Mouse (Mus musculus): ENCODE measurements around the gene Cmpk2.
A peak's percentile ranks its signal among the peaks of the same experiment; 100 is the strongest.
"Not testable (repeated sequence)": the region's sequence is repeated elsewhere in the genome, so short reads cannot be mapped to it uniquely, and the experiment has no call there.

Gene Cmpk2

GRCm38 (mm10) chr12:26469098-26470041 lies at the start of gene Cmpk2:
Cmpk2 (plus strand) TSS chr12:26469204.
- peak; percentile 90 for DNase-seq

GRCm38 (mm10) chr12:26424841-26425240 lies 44.2 kb upstream of the Cmpk2 start:
- no peak for DNase-seq

DNA sequence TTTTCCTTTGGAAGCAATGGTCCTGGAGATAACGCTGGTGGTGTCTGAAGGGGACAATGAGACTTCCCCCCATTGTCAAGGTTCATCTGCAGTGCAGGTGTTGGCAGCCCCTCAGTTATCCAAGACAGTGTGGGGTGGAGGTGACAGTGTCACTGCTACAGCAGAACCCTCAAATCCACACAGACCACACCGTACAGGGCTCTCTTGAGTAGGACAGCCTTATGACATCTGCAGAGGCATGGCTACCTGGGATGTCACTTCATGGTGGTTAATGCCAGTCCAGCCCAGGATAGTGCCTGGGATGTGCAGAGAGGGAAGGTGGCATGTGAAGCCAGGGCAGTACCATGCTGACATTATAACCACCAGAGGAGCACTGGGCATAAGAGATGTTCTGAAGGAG lies 40.2 kb upstream of the Cmpk2 start:
- not testable (repeated sequence) for DNase-seq

DNA sequence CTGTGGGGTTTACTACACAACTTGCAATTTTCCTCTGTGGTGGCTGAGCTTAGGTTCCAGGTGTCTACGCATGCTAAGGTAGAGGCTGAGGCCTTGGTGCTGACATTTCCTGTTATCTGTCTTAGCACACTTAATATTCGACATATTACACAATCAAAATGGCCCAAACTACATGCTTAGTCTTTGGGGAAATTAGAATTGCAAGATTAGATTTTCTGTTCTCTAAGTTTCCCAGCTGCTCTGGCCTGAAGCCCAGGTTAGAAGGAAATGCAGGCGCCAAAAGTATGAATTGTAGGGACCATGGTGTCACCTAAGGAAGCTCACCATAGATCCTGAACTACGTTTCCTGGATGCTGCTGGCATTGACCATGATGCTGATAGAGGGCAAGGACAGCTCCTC lies 32.7 kb upstream of the Cmpk2 start:
- DNase-seq: no peak

GRCm38 (mm10) chr12:26437950-26438349 lies 31.1 kb upstream of the Cmpk2 start:
- DNase-seq: no peak

- DNase-seq: no peak
Observed at GRCm38 (mm10) chr12:26439366-26439765, 29.6 kb upstream of the Cmpk2 start.

DNA sequence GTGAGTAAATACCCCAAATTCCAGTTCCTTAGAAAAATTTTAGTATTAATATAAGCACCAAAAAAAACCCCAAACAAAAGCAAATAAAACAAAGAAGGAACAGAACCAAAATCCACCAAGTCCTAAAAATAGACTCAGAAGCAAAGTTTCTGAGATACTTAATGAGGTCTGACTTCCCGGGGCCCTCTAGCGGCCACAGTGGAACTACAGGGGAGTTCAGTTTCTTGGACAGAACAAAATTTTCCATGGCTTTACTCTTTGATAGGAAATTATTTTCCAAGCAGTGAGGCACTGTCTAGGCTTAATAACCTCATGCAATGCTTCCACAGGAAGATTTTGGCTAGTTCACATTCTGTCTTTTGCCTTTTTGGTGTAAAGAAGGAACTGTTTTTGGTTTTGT lies 24.9 kb upstream of the Cmpk2 start:
- DNase-seq: peak; percentile 71

DNA sequence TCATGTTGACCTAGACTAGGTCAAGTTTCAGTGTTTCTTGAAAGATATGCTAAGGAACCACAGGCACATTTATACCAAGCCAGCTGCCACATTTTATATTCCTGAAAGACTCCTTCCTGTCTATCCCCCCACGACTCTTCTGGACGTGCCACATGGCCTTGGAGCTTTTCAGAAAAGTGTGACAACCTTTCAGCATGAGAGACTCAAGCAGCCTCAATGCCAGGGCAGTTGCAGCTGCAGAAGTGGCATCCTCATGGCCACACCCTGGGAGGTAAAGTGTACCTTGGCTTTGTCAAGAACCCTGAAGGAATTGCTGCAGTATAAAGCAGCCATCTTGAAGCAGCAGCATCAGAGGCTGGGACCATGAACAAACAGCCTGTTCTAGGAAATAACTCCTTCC lies 24.5 kb upstream of the Cmpk2 start:
- no peak for DNase-seq

DNA sequence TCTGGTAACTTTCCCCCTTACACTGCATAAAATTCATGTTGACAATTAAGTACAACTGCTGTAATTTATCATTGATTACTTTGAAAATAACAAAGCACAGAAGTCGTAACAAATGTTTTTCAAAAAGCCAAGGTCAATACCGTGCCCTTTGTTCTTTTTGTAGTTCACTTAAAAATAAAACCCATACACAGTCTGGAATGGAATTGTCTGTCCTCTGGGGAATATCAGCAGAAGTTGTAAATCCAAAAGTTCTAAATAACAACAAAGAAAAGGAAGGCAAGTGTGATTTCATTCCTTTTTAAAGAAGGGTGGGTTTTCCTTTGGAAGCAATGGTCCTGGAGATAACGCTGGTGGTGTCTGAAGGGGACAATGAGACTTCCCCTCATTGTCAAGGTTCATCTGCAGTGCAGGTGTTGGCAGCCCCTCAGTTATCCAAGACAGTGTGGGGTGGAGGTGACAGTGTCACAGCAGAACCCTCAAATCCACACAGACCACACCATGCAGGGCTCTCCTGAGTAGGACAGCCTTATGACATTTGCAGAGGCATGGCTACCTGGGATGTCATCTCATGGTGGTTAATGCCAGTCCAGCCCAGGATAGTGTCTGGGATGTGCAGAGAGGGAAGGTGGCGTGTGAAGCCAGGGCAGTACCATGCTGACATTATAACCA lies 22.5 kb upstream of the Cmpk2 start:
- DNase-seq: no peak

- DNase-seq: no peak
Observed at GRCm38 (mm10) chr12:26449483-26449882, 19.5 kb upstream of the Cmpk2 start.

DNA sequence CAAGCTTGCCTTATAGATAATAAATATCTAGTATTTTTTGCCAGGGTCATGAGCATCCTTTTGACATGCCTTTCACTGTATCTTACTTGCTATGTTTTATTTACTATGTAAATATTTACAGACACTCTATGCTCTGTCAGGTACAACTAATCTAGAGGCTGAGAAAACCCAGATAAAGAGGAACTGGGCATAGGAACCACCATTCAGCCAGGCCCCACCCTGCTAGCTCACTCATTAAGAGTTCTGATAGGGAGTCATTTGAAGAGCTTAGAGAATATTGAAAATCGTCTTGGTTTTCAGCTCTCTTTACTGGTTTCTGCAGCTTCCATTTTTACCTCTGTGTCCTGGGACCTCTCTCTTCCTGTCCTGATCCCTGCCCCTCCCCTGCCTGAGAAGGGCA lies 17.9 kb upstream of the Cmpk2 start:
- no peak for DNase-seq

DNA sequence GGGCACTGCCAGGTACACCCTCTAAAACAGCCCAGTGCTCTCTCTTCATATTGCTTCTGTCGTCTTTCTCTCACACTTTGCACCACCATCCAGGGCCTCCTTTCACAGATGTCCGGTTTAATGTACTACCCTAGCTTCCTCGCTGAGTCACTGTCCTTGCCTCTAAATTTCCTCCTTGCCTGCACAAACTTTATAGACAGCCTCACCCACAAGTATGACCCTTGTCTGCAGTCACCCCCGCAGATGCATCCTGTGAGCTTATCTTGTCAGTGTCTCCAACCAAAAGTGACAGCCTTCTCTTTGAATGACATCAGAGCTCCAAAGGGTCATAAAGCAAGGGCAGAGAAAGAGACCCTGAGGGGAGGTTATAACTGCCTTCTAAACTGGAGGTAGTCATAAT lies 16.1 kb upstream of the Cmpk2 start:
- DNase-seq: no peak

DNA sequence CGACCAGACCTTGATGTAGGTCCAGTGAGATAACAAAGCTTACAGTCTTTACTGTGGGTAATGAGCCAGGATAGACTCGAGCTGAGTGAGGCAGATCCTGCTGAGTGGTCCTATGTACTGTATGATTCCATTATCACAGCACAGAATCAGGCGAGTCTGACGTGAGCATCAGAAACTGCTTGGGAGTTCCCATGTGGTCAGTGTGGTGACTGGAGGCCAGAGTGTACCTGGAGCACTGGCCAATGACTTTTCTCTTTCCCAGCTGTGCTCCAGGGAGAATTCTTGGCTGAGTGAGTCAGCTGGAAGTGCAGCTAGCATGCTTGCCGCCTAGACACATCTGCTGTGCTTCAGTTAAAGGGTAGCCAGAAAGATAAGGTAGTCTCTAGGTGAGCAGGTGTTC lies 14.3 kb upstream of the Cmpk2 start:
- no peak for DNase-seq

GRCm38 (mm10) chr12:26456028-26456698 lies 12.8 kb upstream of the Cmpk2 start, which contains the start of gene Rsad2:
Rsad2 (minus strand) TSS chr12:26456452.
- DNase-seq: peak; percentile 67

DNA sequence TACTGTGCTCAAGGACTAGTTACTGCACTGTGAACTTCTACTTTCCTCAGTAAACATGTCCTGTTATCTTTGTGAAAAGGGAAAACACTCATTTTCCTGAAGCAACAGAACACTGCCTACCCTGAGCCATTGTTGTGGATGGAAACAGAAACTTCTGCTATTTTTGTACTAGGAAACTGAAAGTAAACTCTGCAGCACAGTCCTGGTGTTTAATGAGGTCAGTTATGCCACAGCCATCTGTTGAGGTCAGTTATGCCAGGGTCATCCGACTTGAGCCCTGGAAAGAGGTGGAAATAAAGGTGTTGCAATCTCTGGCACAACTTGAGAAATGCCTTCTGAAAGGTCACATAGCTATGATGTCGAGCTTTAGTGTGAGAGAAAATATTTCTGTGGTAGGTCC lies 8.9 kb upstream of the Cmpk2 start:
- DNase-seq: no peak

DNA sequence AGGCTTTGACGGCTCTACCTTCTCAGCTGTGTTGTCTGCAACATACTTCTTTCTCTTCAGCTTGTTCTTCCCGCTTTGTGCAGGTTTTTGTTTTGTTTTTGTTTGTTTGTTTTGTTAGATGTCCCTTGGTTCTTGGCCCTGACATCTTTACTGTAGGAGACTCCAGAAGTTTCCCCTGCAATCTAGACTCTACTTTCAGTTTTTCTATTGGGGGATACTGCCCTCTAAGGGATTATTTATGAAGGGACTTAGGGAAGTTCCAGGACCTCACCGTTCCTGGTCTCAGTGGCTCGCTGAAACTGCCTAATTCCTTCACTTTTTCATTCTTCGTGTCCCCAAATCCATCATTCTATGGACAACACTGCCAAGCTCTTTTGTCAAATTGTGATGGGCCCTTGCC lies 3.4 kb upstream of the Cmpk2 start:
- DNase-seq: no peak

DNA sequence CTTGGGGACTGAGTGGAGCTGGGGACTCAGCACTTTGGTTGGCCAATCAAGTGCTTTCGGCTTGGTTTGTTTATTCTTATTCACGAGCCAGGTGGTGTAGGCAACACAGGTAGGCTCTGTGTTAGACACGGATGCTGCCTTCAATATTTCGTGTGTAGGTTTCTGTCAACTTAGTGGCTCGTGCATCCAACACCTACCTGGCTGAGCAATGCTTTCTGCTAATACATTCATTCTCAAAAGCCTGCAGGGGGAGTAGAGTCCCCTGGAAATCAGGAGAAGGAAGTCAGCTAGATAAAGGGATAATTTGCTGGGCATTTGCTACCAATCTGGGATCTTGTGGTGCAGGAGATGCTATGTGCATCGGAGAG lies 1.0 kb downstream of the Cmpk2 start:
- DNase-seq: no peak

DNA sequence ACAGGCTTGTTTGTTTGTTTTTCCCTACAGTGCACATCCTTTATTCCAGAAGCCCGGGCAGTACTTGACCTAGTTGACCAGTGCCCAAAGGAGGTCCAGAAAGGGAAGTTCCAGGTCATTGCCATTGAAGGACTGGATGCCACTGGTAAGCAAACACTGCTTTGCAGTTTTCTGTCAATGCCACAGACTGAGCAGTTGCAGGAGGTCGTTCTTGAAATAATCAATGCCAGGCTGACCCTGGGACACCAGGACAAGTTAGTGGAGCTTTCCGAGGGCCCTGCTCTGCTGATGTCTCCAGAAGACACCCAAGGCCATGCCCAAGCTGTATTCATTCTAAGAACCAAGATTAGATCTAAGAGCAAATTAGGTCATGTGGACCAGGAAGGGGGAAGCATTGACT lies 2.4 kb downstream of the Cmpk2 start:
- DNase-seq: no peak

GRCm38 (mm10) chr12:26472770-26473481 lies 3.9 kb downstream of the Cmpk2 start:
- peak; percentile 75 for DNase-seq

- DNase-seq: no peak
Observed at GRCm38 (mm10) chr12:26473746-26474145, 4.7 kb downstream of the Cmpk2 start.

DNA sequence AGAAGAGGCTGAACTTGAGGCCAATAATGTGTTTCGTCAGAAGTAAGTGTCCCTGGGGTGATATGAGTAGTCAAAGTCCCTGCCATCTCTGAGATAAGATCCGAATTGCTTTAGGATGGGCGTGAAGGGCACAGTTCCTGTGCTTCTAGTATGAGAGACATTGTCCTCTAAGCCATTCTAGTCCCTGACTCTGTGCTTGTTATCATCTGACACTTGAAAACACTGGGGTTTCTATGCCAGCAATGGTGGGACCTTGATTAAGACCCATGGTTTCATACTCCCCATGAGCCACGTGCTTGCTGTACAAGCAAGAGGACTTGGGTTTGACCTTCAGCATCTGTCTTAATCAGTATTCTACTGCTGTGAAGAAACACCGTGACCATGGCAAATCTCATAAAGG lies 8.2 kb downstream of the Cmpk2 start:
- no peak for DNase-seq

- DNase-seq: no peak
Observed at GRCm38 (mm10) chr12:26478196-26479004, 9.4 kb downstream of the Cmpk2 start.
